Mouse (Mus musculus): Measurements from ENCODE around the gene Akap12.

DNA sequence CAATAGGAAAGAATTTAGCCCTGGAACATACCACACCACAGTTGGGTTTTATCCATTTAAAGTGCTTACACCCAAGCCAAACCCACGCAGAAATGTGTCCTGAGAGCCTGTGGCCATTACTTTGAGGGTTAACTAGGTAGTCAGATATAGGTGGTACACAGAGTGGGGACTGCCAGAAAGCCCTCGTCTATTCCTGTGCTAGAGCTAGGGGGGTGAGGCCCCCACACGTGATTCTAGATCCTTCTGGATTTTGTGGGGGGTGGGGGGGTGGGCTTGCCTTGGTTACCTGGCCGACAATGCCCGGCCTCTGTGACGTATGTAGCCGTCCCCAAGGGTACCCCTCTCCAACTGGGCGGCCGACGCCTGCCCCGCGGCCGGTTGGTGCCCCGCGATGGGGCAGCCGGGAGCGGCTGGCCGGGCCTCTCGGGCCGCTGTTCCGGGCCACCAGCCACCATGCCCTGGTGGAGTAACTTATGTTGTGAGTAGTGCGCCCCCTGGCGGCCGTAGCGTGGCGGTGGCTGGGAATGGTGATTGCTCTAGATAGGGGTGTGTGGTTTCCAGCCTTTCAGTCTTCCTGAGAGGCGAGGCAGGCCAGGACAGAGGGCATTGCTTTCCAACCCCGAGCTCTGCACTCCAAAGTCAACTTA lies 80.4 kb downstream of the Akap12 start:
- TF ChIP-seq GATA1 (IDR thresholded peaks at IDR 0.05; ENCODE audit: borderline replicate concordance, low read length) = no peak
- no peak for TF ChIP-seq FLI1 (IDR thresholded peaks at IDR 0.05; ENCODE audit: low read length)

Data from megakaryocyte, embryonic 14.5 days (primary cell).